Mouse (Mus musculus): Measurements from ENCODE around the gene Radil. TPM values are rescaled to one million over a fixed set of nuclear protein-coding genes. Genes with fewer than 3 reads are reported as not detected.

Radil gene
- total and polyA plus RNA-seq, 3 experiments: not detected

DNA sequence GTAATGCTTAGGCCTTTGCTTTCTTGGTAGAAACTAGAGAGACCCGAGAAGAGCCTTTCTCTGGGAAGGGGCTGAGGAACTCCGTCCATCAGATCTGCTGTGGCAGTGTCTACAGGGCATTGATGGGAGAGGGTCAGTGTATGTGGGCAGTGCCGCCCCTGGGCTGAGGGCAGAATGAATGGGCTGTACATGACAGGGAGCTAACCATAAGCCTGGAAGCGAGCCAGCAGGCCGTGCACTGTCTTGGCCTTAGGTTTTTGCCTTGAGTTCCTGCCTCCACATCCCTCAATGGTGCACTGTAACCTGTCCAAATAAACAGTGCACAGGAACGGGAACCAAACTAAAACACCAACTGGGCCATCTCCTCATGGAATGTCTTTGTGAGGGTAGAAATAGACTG, 45.8 kb upstream of the Radil start:
- Histone ChIP-seq H3K27ac (ENCODE audit: insufficient read depth, low read depth) (no peak overlapping the region), H3K4me1 (ENCODE audit: control insufficient read depth in 1 of 2, insufficient read depth in 2 of 2) (peaks cover 6 to 9% of the 10 kb centered on the region in 2 experiments), H3K36me3 (replicated peaks in 1 of 2; ENCODE audit: control insufficient read depth in 1 of 2, insufficient read depth in 1 of 2, low read length in 1 of 2) (no peaks in the 10 kb centered on the region), H3K27me3 (replicated peaks) (peaks cover 24% of the 10 kb centered on the region), H3K79me2 (replicated peaks; ENCODE audit: control insufficient read depth, extremely low read depth, insufficient read depth, poor library complexity, severe bottlenecking) (no peaks in the 10 kb centered on the region), H3K4me3 (replicated peaks in 1 of 3; ENCODE audit: low read depth in 2 of 3, low read length in 2 of 3, poor library complexity in 1 of 3) (no peak overlapping the region), H3K4me2 (ENCODE audit: insufficient read depth, low read depth, poor library complexity, severe bottlenecking) (no peak overlapping the region), H3K9me3 (replicated peaks; ENCODE audit: low read length) (no peaks in the 10 kb centered on the region), H3K9ac (ENCODE audit: insufficient read depth, low read depth) (no peak overlapping the region)
- in situ Hi-C loops (cut with MboI; ENCODE audit: low pct_ligation_motif_present, low pct_unique_long_range_greater_than_20kb, low sequenced_read_pairs): loop anchor here (25.0 kb wide), 1 partner anchor 116 kb away; no protein-coding TSS in a partner anchor
- dilution Hi-C loops (cut with MboI; ENCODE audit: extremely low pct_ligation_motif_present, extremely low pct_unique_long_range_greater_than_20kb, low sequenced_read_pairs): no loop called here
- DNase-seq (ENCODE audit: extremely low read depth): no peak
- TF ChIP-seq RCOR1 (conservative IDR thresholded peaks at IDR 0.05; ENCODE audit: low read depth, low read length) (no peak), ZC3H11A (IDR thresholded peaks at IDR 0.05; ENCODE audit: low read depth, low read length) (no peak), MYC (IDR thresholded peaks at IDR 0.05; ENCODE audit: low read depth, low read length) (no peak), ELF1 (IDR thresholded peaks at IDR 0.05; ENCODE audit: low read depth, low read length) (no peak)

DNA sequence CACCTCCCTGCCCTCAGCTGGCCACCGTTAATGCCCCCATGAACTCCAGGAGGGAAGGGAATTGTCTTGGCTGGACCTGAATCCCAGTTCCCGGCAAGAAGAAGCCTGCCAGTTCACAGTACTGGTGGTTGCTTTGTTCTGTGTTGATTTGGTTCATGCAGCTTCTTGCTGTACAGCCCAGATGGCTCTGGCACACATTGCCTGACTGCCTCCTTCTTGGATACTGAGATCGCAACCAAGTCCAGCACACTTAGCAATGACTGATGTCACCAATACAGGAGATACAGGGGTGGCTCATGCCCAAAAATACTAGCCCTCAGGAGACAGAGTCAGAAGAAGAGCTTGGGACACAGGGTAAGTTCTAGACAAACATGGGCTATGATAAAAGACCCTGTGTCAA, 44.8 kb upstream of the Radil start:
- Histone ChIP-seq H3K27ac (ENCODE audit: insufficient read depth, low read depth) (no peak overlapping the region), H3K4me2 (ENCODE audit: insufficient read depth, low read depth, poor library complexity, severe bottlenecking) (no peak overlapping the region), H3K4me1 (ENCODE audit: control insufficient read depth in 1 of 2, insufficient read depth in 2 of 2) (peaks cover 6 to 9% of the 10 kb centered on the region in 2 experiments), H3K9ac (ENCODE audit: insufficient read depth, low read depth) (no peak overlapping the region), H3K4me3 (replicated peaks in 1 of 3; ENCODE audit: low read depth in 2 of 3, low read length in 2 of 3, poor library complexity in 1 of 3) (no peak overlapping the region), H3K36me3 (replicated peaks in 1 of 2; ENCODE audit: control insufficient read depth in 1 of 2, insufficient read depth in 1 of 2, low read length in 1 of 2) (no peaks in the 10 kb centered on the region), H3K27me3 (replicated peaks) (peaks cover 16% of the 10 kb centered on the region), H3K79me2 (replicated peaks; ENCODE audit: control insufficient read depth, extremely low read depth, insufficient read depth, poor library complexity, severe bottlenecking) (no peaks in the 10 kb centered on the region), H3K9me3 (replicated peaks; ENCODE audit: low read length) (no peaks in the 10 kb centered on the region)
- dilution Hi-C loops (cut with MboI; ENCODE audit: extremely low pct_ligation_motif_present, extremely low pct_unique_long_range_greater_than_20kb, low sequenced_read_pairs) (no loop called here), in situ Hi-C loops (cut with MboI; ENCODE audit: low pct_ligation_motif_present, low pct_unique_long_range_greater_than_20kb, low sequenced_read_pairs) (loop anchor here (25.0 kb wide), 1 partner anchor 117 kb away; no protein-coding TSS in a partner anchor)
- no peak for DNase-seq (ENCODE audit: extremely low read depth)
- TF ChIP-seq RAD21 (IDR thresholded peaks at IDR 0.05; ENCODE audit: low read depth, low read length): no peak
- TF ChIP-seq HCFC1 (IDR thresholded peaks at IDR 0.05; ENCODE audit: low read depth, low read length): no peak
- TF ChIP-seq IRF4 (IDR thresholded peaks at IDR 0.05; ENCODE audit: low read depth, low read length): no peak
- TF ChIP-seq ETS1 (conservative IDR thresholded peaks at IDR 0.05; ENCODE audit: low read depth, low read length): no peak
- no peak for TF ChIP-seq JUND (conservative IDR thresholded peaks at IDR 0.05; ENCODE audit: low read depth, low read length)
- TF ChIP-seq E2F4 (IDR thresholded peaks at IDR 0.05; ENCODE audit: insufficient replicate concordance, low read depth, low read length): no peak
- TF ChIP-seq ZC3H11A (IDR thresholded peaks at IDR 0.05; ENCODE audit: low read depth, low read length): no peak
- TF ChIP-seq ZMIZ1 (IDR thresholded peaks at IDR 0.05; ENCODE audit: low read depth, low read length): no peak
- no peak for TF ChIP-seq MYC (IDR thresholded peaks at IDR 0.05; ENCODE audit: low read depth, low read length)
- TF ChIP-seq CHD2 (IDR thresholded peaks at IDR 0.05; ENCODE audit: low read length): no peak
- no peak for TF ChIP-seq USF2 (conservative IDR thresholded peaks at IDR 0.05; ENCODE audit: low read depth, low read length)
